Mouse (Mus musculus) CH12F3 (cell line): ENCODE data around the gene Zfp426.

ENCODE experiments used
- in situ Hi-C: fragments of 300-500 bp; cut with MboI; formaldehyde crosslinking; loops from 2 replicates; pipeline ENCODE4 v1.14.3; 2020; ENCODE audit warnings: low sequenced_read_pairs

The Zfp426 gene

DNA sequence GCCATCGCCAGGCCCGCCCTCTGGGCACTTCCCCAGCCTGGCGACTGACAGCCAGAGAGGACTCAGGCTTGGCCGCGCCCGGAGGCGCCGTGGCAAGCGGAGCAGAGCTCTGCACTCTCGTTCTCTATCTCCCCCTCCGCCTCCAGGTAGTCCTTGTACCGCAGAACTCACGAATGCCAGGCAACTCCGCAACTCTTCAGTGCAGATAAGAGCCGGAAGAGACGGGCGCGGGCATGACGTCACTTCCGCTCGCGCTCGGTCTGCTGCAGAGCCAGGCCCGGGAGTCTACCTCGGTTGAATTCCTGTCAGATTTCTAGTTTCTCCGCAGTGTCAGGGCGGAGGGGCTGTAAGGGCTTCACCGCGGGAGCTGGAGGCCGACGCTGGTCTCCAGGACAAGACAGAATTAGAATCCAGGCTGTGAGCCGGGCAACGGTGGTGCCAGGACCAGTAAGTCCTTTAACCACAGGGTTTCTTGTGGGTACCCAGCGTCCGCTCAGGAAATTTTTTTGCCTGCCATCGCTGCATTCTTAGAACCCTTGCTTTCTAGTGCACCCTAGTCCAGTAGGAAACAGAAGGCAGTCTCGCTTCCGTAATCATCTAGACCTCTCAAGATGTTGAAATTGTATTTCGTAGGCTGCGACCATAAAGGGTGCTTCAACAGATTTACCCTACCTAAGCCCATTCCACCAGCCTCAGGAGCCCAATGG lies at the start of gene Zfp426:
TSS of gene Zfp426 (minus strand) at position 220 of the 707 bp plus-strand sequence.
- in situ Hi-C loops: no loop called here

DNA sequence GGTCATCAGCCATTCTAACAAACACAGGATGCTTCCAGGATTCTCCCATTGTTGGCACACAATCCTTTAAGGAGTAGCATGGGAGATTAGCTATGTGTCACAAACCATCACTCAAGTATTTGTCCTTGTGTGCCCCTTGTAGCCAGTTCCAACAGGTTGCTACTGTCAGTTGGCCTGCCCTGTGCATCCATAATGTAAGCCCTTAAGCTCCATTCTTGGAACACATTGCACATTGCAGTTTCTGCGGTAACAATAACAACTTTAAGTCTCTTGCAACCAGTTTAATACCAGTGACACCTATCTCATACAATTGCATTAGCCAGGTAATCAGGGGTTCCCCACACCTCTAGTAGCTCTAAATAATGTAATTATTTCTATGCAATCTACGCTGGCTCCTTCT lies 44.1 kb upstream of the Zfp426 start:
- in situ Hi-C loops: no loop called here

DNA sequence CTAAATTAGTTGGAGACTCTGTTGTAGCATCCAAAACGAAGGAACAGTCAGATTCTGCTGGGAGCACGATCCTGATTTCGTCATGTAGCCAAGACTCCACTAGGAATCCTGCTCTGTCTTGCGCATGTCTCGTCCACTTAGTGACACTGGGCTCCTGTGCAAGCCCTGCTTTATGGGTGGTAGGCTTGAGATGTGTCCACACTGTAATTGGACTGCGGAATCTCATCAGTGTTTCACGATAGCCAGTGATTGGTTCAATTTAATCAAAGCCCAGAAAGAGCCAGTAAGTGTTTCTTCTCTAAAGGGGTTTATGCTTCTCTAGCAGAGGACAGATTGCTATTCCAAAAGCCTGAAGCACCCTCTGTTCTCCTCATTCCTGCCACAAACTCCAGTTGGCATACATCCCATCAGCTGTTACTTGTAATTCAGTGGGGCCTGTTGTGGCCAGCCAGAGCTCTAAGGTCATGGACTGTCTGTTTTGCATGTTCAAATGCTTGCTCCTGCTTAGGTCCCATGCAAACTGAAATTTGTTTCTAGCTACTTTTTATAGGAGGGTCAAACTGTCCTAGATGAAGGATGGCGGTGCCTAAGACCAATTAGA lies 41.9 kb upstream of the Zfp426 start:
- in situ Hi-C loops: no loop called here

DNA sequence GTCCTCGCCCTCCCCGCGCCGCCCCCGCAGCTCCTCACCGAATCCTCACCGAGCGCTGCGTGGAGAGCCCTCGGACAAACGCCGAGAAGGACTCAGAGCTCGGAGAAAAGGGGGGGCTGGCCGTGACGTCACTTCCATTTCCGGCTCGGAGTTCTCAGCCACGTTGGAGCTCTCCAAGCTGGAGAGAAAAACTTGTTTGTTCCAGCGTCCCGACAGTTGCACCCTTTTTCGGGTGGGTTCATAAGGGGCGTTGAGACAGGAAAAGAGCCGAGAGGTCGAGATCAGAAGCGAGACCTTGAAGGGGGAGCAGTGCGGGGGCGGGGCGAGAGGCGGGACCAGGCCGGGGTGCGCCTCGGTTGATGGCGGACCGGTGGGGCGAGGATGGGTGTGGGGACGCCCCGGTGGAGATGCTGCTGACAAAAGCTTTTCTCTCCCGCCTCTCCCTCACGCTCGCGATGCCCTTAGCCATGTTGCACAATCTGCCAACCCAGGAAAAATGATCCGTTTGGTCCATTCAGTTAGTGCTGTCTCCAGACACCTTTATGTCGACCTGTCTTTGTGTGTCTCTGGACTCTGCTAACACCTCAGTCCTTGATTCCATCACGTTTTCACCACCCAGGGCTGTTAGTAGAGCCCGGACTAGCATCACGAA lies 28.9 kb upstream of the Zfp426 start, which contains the start of gene Zfp266:
TSS of gene Zfp266 (minus strand) at position 112 of the 652 bp plus-strand sequence.
- in situ Hi-C loops: no loop called here

DNA sequence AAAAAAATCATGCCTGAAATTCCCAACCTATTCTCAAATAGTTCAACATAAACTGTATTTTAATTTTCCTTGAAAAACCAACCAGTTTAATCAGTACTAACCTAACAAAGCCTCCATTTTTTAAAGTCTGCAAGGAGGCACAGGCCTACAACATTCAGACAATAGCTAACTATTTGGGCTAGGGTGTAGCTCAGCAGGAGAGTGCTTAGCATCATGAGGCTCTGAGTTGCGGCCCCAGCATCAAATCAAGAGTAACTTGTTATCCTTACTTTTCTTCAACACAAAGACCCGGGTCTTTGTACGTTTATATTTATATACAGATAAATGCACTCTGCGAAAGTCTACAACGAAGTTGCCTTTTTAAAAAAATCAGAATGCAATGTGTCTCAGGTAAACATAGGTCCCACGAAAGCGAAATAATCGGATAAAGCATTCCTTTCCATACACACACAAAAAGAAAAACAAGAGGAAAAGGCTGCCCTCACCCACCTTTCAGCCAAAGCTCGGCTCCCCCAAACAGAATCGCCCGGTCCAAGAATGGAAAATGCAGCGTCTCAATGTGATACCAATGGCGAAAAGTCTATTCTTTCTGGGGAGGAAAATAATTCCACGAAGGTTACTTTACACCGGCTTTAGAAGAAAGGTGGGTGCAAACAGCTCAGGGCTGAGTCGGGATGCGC lies 28.1 kb upstream of the Zfp426 start:
- in situ Hi-C loops: no loop called here

DNA sequence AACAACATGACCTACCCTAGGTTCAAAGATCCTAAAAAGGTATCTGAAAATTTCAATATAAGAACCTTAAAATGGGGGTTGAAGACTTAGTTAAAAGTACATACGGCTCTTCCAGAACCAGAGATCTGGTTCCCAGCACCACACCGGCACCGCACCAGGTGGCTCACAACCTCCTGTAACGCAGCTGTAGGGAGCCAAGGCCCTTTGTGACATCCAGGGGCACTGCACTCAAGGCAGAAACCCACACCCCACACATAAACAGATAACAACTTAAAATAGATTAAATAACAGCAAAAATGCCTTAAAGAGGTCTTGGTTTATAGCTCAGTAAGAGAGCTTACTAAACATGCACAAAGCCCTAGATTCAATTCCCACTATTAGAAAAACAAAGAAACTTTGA lies 27.4 kb upstream of the Zfp426 start:
- in situ Hi-C loops: no loop called here

DNA sequence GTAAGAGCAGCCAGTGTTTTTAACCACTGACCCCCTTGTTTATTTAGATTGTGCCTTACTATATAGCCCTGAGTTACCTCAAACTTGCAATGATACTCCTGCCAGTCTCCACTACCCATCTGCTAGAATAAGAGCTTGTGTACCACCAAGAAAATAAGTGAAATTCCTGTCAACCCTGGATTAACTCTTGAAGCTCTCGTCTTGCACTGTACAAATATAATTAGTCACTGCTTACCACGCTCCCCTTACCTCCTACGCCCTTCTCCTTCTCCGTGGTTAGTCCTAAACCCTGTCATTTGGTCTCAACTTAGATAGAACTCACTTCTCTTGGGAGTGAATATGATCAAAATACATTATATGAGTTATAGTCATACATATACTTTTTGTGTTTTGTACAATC lies 26.2 kb upstream of the Zfp426 start:
- in situ Hi-C loops: no loop called here

DNA sequence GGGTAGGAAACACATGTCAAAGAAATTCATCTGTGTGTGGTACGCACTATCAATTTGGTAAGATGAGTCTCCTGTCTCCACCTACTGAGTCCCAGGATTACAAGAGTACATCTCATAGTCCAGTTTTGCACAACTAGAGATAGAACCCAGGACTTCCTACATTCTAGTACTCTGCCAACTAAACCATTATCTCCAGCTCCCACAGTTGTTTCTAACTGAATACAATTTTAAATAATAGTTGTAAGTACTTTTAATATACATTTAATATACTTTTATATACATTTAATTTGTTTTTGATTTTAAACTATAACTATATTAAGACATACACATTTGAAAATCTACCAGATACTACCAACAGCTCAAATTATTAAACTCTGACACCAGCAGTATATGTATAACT lies 25.2 kb upstream of the Zfp426 start:
- in situ Hi-C loops: no loop called here

DNA sequence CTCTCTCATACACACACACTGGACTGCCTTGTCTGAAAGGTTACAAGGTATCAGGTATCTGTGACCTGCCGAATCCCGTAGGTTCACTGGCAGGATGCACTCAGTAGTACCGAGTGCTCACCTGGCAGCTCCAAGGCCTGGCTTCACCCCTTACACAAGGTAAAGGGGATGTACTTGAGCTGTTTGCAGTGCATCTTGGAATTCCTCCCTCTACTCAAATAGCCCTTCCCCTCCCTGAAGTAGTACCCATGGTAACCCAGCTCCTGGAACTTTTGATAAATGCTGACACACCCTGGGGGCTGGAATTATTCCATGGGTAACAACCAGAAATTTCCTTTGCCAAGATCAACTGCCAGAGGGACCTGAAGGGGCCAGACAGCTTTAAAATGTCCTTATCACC lies 21.5 kb upstream of the Zfp426 start:
- in situ Hi-C loops: no loop called here

DNA sequence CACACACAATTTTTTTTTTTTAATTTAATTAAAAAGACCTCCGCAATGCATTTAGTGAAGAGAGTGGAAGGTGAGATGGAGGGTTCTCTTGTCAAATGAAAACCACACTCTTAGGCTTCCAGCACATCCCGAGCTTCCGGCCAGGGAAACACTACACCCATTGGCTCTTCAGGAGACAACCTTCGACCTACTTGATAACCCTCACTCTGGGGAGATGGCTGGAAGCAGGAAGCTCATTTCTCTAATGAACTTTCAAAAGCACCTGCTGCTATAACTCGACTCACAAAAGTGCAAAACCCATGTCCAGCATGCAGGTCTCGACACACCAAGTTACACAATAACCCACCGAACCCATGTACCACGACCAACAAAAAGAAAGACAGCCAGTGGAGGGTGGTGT lies 20.2 kb upstream of the Zfp426 start:
- in situ Hi-C loops: no loop called here

DNA sequence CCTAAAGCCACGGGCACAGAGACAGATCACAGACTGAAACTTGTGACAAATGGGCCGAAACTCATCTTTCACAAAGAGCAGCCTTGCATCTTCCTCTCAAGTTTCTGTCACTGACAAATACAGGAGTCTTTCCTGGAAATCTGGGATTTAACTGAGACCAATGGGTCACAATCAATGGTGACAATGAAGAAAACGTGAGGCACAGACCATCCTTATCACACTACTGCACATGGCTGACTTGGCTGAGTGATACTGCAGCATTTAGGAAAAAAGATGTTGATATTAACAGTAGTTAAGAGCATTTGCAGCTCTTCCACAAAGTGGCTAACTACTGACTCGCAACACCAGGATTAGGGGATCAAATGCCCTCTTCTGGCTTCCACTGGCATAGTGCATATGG lies 19.1 kb upstream of the Zfp426 start:
- in situ Hi-C loops: no loop called here

DNA sequence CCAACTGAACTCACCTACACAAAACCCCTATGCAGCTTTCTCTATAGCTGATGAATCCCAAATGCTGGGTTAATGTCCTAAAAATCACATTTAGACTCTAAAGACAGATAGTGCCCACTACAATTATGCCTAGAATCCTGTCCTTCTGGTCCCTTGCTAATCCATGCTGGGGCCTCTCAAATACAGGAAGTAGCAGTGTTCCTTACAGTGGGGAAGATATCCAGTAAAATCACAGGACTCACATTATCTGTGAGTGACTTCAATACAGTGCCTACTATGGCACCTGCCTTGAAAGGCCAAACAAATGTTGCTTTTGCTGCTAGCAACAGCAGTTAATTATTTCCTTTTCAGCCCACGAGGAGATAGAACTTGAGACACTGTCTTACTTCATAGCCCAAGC lies 17.8 kb upstream of the Zfp426 start:
- in situ Hi-C loops: no loop called here

DNA sequence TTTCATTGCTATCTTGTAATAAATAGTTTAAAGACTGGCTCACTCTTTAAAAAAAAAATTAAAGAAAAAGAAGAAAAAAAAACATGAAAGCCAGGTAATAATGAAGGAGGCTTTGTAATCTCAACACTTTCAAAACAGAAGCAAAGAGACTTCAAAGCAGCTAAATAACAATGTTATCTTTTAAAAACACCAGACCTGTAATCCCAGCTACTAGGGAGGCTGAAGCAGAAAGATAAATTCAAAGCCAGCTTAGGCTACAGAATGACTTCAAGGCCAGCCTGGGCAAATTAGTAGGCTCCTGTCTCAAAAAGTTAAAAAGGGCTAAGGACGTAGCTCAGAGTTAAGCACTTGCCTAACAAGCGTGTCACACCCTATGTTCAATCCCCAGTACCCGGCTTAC lies 17.1 kb upstream of the Zfp426 start:
- in situ Hi-C loops: no loop called here

DNA sequence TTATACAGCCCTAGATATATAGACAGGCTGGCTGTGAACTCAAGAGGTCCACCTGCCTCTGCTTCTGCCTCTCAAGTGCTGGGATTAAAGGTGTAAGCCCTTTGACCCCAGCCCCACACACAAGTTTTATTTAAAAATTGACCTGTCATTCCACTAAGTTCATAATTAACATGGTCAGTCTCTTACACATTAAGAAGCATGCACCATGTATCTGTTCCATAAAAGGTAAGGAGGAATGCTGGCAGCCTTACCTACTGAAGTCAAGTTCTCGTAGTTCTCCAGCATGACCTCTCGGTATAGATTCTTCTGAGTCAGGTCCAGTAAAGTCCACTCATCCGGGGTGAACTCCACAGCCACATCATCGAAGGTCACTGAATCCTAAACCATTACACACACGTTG lies 12.3 kb upstream of the Zfp426 start:
- in situ Hi-C loops: no loop called here

DNA sequence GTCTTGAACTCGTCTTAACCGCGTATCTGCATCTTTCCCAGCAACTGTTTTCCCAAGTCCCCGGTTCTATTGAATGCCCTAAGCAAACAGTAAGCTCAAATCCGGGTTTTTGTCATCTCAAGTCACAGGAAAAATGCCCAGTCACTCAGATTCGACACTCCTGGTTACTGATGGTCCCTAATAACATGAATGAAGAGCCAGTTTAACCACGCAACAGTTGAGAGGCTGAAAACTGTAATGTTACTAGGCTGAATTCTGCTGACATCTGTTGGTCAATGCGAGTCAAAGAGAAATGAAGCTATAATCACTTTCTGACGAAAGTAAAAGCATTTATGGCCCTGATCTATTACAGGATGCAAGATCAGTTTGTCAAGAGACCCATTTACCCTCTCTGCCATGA lies 735 bp upstream of the Zfp426 start:
- in situ Hi-C loops: no loop called here

DNA sequence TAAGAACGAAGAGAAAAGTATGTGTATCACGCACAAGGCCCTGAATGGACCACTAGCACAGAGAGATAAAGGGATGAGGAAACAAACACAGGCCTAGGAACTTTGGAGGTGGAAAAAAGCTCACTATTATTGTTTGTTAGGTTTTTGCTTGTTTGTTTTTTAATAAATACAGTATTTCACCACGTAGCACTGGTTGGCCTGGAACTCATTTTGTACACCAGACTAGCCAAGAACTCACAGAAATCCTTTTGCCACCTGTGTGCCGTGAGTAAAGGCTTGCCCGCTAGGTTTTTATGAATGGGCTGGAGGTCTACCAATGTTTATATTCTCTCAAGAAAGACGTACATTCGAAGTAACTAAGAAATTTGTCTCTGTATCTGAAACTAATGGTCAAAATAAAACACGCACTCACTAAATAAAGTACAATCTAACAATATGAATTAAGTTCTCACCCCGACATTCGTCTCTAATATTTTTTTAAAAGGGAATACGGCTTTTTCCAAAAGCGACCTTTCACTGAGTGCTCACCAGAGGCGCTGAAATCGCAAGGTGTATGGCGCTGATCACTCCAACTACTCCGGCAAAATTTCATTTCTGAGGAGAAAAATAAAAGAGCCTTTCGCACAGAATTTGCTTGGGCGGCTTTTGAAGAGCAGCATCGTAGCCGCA lies 554 bp downstream of the Zfp426 start:
- in situ Hi-C loops: no loop called here

DNA sequence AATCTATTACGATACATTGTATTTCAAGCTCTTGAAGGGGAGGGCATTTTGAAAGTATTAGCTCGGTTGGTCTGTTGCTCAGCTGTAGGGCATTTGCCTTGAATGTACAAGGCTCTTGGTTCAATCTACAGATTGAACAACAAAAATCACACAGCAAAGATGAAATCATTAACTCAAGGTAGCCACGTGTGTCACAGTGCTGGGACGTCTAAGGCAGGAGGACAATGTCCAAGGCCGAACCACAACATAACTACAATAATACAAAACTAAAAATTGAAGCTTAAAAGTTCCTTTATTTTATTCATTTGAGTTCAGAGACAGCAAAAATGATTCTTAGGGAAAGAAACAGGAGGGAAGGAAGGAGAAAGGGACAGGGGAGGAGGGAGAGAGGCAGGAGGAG lies 3.0 kb downstream of the Zfp426 start:
- in situ Hi-C loops: no loop called here

DNA sequence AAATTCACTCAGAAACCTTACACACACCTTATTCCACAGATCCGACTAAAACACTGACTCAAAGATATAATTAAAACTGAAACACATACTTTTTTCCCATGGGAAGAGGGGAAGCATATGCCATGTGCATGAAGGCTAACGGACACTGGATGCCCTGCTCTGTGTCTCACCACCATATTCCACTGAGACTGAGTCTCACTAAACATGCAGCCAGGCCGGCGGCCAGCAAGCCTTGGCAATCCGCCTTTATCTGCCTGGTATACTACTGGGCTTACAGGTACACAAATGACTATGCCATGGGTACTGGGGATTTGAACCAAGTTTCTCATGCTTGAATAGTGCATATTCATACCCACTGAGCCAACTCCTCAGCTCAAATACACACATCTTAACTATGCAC lies 13.2 kb downstream of the Zfp426 start:
- in situ Hi-C loops: no loop called here

DNA sequence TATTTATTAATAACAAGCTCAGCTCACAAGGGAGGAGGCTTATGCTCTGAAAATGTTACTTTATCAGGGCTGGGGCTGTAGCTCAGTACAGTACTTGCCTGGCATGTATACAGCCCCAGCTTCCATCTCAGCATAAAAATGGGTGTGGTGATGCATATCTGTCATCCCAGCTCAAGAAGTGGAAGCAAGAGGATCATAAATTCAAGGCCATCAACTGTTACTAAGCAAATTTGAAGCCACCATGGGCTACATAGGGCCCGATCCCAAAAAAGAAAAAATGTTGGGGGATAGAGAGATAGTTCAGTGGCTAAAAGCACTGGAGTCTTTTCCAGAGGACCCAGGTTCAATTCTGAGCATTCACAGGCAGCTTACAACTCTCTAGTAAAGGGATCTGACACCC lies 15.9 kb downstream of the Zfp426 start:
- in situ Hi-C loops: no loop called here

DNA sequence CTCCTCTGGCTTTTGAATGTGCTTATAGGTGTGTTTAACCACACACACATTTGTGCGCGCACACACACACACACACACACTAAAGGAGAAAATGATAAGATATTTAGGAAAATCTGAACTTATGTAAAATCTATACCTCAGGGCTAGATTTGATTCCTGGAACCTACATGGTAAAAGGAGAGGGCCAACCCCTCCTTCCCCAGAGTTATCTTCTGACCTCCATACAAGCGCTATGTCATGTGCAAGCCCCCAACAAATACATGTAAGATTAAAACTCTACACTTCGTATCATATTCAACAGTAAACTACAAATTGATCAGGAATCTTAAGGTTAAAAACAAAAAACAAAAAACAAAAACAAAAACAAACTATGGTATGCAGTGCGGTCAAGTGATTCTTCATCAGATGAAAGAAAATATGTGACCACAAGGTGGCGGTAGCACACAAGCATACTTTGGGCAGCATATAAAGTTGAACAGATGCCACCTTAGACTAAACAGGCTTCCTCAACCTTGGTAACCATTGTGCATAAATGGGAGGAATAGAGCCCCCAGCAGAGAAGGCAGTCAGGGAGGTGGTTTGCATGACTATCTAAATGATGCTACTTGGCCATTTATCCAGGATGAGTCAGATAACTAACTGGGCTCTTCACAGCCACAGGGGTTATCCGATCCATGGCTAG lies 25.6 kb downstream of the Zfp426 start:
- in situ Hi-C loops: no loop called here
